Mouse (Mus musculus) colon, adult 2 months (tissue): ENCODE results near the gene Gm49673. TPM values are rescaled to one million over a fixed set of nuclear protein-coding genes. Genes with fewer than 3 reads are reported as not detected.

Experiments used
- polyA plus RNA-seq: library from polyadenylated mRNA; depleted of rRNA; stranded (reverse); fragments of >200 nt; gene quantifications from 2 replicates; pipeline ENCODE4 v1.2.3, GENCODE M21; 2012; rRNA removed

Gene Gm49673
- polyA plus RNA-seq = 5.1 and 5.2 TPM in 2 replicates

DNA sequence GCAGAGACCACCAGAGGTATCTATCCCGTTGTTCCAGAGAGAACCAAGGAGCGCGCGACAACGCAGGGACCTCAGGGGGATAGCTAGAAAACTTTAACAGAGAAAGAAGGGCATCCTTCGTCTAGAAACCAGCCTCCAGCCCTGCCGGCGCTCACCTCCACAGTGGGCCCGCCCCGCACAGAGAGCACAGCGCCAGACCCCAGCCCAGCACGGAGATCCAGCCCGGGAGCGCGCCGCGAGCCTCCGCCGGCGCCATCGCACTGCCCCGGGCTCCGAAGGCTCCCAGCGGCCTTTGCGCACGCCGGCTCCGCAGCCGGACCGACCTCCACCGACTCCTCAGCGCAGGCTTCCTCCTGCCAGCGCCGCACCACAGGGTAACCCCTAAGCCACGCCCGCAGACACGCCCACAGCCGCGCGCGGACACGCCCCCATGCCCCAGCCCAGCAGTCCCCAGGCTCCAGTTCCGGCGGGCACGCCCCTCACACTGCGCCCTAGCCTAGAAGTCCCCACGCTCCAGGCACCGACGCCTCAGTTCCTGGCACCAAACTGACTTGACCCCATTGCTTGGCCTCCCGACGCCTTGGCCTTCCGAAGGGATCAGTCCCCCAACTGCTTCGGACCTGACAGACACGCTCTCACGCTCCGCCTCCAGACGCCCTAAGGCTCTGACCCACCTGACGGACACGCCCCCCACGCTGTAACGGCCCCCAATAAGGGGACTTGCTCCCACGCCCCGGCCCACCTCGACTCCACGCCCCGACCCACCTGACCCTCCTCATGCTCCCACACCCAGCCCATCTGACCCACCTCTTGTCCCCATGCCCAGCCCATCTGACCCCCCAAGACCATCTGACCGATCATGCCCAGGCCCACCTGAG, at the start of gene Gm49673, which contains the start of gene Rnaset2a:
Gm49673 (minus strand) TSS at position 350 of the 878 bp plus-strand sequence.
Rnaset2a (minus strand) TSS at position 659 of the 878 bp plus-strand sequence.

DNA sequence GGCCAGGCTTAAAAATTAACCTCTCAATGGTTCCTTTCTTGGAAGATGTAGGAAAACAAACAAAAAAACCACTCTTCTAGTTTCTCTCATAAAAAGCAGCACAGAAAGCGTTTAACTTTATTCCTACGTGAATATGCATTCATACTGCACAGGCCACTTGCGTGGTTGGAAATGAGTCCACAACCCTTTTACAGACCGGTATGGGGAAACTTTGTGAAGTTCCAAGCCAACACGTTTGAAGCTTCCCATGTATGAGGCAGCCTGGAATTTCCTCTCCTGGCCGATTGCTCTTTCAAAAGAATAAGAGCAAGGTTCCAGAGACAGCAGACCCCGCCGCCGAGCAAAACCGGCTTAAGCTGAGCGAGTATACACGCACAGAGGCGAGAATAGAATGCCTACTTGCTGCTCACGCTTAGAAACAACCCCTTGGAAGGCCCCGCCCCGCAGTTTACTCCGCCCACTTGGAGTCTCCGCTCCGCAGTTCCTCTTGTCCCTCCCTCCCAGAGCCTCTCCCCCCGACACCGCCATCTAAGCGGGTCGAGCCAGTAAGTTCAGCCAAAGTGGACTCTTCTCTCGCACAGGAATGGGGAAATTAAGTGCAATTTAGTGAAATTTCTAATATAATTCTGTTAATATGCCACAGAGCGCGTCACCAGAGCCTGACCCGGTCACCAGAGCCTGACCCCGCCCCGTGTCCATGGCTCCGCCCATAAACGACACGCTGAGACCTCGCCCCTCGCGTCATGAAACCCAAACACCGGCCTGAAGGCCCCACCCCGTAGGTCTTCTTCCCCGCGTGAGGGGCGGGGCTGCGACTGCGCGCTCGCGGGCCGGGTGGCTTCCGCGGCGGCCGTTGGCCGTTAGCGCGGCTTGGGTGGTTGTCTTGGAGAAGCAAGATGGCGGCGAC, 17.4 kb upstream of the Gm49673 start, which contains the start of gene Fgfr1op:
Fgfr1op (plus strand) TSS at position 801 of the 907 bp plus-strand sequence.

Other genes starting within 250 kb of the Gm49673 start
- 2.2 and 2.8 TPM in 2 replicates for gene Tagap, start 221.8 kb downstream of the Gm49673 start, polyA plus RNA-seq
- gene Rsph3a, start 202.2 kb downstream of the Gm49673 start, polyA plus RNA-seq = 107 and 131 TPM in 2 replicates
- gene Rnaset2a, start 309 bp upstream of the Gm49673 start, polyA plus RNA-seq = 79.7 and 89.6 TPM in 2 replicates
- gene Fgfr1op, start 17.7 kb upstream of the Gm49673 start, polyA plus RNA-seq = 0.94 and 1.2 TPM in 2 replicates
- 1.3 and 2.1 TPM in 2 replicates for gene Ccr6, start 88.3 kb upstream of the Gm49673 start, polyA plus RNA-seq
- 71.5 and 79.3 TPM in 2 replicates for gene Mpc1, start 135.1 kb upstream of the Gm49673 start, polyA plus RNA-seq
- 106 and 126 TPM in 2 replicates for gene Sft2d1, start 163.3 kb upstream of the Gm49673 start, polyA plus RNA-seq
- gene Prr18, start 189.7 kb upstream of the Gm49673 start, polyA plus RNA-seq = 0.55 and 0.56 TPM in 2 replicates
- gene T2, start 208.2 kb upstream of the Gm49673 start, polyA plus RNA-seq = not detected in 2 replicates